Mouse (Mus musculus) macrophage (primary cell): ENCODE results near the gene Ppp1r2. TPM values are rescaled to one million over a fixed set of nuclear protein-coding genes. Genes with fewer than 3 reads are reported as not detected.
A peak's percentile ranks its signal among the peaks of the same experiment; 100 is the strongest.

Source experiments
- H3K27ac ChIP-seq: fragments of 350-480 bp; formaldehyde crosslinking; 2 replicates; pipeline ENCODE4 v1.9.0; 2021
- H3K36me3 ChIP-seq: fragments of 350-480 bp; formaldehyde crosslinking; 2 replicates; pipeline ENCODE4 v1.9.0; 2021; ENCODE audit errors: inconsistent target
- H3K4me3 ChIP-seq: fragments of 350-480 bp; formaldehyde crosslinking; 2 replicates; pipeline ENCODE4 v1.9.0; 2021; ENCODE audit errors: inconsistent target
- H3K79me2 ChIP-seq: fragments of 350-480 bp; formaldehyde crosslinking; 2 replicates; pipeline ENCODE4 v1.9.0; 2021; ENCODE audit errors: inconsistent target
- WGBS: methylation state at CpG from one replicate; pipeline ENCODE4 v1.1.7; 2026; ENCODE audit warnings: inconsistent platforms; ENCODE audit not compliant: missing documents; 5-methylcytosine and 5-hydroxymethylcytosine counted together
- polyA plus RNA-seq: library from polyadenylated mRNA; stranded (reverse); fragments of 250-400 nt; gene quantifications from 3 replicates; pipeline ENCODE4 v1.2.4, GENCODE M21; 2018; ENCODE audit warnings: inconsistent platforms

The Ppp1r2 gene
- polyA plus RNA-seq, 1 experiment from 2014 or later: 54.3 TPM

- H3K4me3 ChIP-seq: no peak overlapping the region
- no peak overlapping the region for H3K27ac ChIP-seq
- 82% methylated on average over 6 of the region's 6 CpGs for WGBS
- no peaks in the 10 kb centered on the region for H3K79me2 ChIP-seq
- no peaks in the 10 kb centered on the region for H3K36me3 ChIP-seq
These were observed 25.9 kb upstream of the Ppp1r2 start for GRCm38 (mm10) chr16:31300883-31301532.

- no peaks in the 10 kb centered on the region for H3K36me3 ChIP-seq
- no peak overlapping the region for H3K4me3 ChIP-seq
- no peaks in the 10 kb centered on the region for H3K79me2 ChIP-seq
- WGBS: 93% methylated on average over 5 of the region's 7 CpGs
- H3K27ac ChIP-seq: no peak overlapping the region
These were observed 25.4 kb upstream of the Ppp1r2 start for GRCm38 (mm10) chr16:31300467-31300866.

DNA sequence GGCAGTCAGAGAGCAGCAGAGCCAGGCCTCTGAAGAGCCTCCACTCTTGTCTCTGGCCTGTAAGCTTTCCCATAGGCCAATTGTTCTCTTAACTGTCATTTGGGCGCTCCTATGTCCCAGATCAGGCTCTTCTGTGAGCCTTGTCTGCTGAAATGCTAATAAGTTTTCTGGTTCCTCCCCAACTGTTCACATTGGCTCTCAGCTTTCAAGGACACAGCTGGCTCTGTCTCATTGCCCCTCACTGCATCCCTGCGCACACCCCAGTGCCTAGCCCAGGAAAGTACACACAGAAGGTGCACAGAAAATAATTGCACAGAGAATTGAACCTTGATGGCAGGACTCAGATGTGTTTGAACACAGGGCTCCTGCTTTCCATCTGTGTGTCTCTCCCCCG, 24.9 kb upstream of the Ppp1r2 start:
- H3K4me3 ChIP-seq: no peak overlapping the region
- 100% methylated on average over 3 of the region's 3 CpGs for WGBS

DNA sequence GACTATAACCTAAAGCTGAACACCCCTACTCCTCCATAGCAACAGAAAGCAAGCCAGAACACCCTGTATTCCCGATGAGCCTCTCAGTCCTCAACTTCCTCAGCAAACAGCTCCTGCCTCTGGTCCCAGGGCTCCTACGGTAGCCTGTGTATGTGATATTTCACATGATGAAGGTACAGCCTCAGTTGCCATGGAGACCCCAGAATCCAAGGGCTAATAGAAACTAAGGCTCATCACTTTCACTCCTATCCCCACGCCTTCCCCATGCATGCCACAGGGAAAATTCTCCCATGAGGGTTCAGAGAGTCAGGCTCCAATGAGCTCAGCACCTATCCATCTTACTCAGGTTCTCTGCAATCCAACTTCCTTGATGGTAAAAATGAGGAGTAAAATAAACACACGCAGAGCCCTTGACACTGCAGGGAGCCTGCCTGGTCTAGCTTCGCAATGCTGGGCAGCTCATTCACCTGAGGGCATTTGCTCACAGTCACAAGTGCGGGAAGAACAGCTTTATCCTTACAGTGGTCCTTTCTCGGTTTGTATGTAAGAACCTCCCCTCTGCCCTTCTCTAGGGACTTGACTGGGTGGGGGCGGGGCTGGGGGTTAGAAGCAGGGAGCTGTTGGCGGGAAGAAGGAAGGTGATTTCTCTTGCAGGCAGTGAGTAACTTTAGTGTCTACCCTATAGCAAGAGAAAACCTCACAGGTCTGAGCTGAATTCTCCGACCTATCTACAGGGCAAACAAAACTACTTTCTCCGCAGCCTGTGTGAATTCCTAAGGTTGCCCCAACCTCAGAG, 24.3 kb upstream of the Ppp1r2 start:
- Histone ChIP-seq H3K36me3 (no peaks in the 10 kb centered on the region), H3K79me2 (no peaks in the 10 kb centered on the region), H3K4me3 (no peak overlapping the region), H3K27ac (no peak overlapping the region)
- WGBS: 88% methylated on average over 11 of the region's 11 CpGs

More for the DNA sequence above, 24.9 kb upstream of the Ppp1r2 start:
- no peak overlapping the region for H3K27ac ChIP-seq
- no peaks in the 10 kb centered on the region for H3K36me3 ChIP-seq
- no peaks in the 10 kb centered on the region for H3K79me2 ChIP-seq

DNA sequence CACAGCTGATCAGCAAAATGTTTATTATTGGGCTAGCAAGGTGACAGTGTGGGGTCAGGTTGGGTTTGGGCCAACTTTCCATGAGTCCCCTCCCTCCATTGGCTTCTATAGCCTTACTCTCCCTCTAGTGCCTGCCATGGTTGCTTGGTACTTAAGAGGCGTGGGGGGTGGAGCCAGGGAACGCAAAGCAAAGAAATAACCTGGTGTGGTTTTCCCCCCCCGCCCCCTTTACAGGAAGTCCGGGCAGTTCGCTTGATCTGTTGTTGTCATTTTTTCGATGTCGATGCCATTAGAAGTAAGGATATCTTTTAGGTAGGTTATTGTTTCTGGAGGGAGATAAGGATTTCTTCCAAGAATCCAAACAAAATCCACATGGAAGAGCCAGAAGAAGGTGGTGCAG, 22.0 kb upstream of the Ppp1r2 start:
- Histone ChIP-seq H3K4me3 (no peak overlapping the region), H3K27ac (no peak overlapping the region), H3K36me3 (no peaks in the 10 kb centered on the region), H3K79me2 (no peaks in the 10 kb centered on the region)
- 39% methylated on average over 7 of the region's 7 CpGs for WGBS

DNA sequence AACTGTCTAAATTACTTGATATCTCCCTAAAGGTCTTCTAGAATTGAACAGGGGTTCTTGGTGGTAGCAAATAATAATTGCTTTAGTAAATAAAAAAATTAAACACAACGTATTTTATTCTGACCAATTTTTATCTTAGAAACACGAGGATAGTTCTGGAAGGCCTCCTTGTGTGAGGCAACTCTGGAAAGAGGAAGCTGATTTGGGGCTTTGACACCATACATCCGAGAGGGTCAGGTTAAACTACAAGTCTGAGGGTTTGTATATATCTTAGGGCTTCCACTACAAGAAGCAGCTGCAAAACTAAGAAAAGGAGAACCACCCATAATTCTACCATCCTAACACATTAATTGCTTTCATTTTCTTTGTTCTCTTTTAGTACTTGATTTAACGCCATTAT, 18.7 kb upstream of the Ppp1r2 start:
- WGBS: 7% methylated on average over 4 of the region's 4 CpGs
- H3K4me3 ChIP-seq: no peak overlapping the region
- H3K27ac ChIP-seq: no peak overlapping the region
- no peaks in the 10 kb centered on the region for H3K79me2 ChIP-seq
- H3K36me3 ChIP-seq: no peaks in the 10 kb centered on the region

GRCm38 (mm10) chr16:31290751-31291365, 15.8 kb upstream of the Ppp1r2 start:
- H3K79me2 ChIP-seq: no peaks in the 10 kb centered on the region
- H3K27ac ChIP-seq: peak overlapping the region; percentile 82
- H3K4me3 ChIP-seq: peak overlapping the region; percentile 8; the same call in 1 of the 2 replicates
- 14% methylated on average over 7 of the region's 7 CpGs for WGBS
- H3K36me3 ChIP-seq: no peaks in the 10 kb centered on the region

GRCm38 (mm10) chr16:31290281-31290680, 15.2 kb upstream of the Ppp1r2 start:
- Histone ChIP-seq H3K4me3 (peak overlapping the region; percentile 8; the same call in 1 of the 2 replicates), H3K79me2 (no peaks in the 10 kb centered on the region), H3K27ac (peak overlapping the region; percentile 82), H3K36me3 (no peaks in the 10 kb centered on the region)
- WGBS: 3% methylated on average over 10 of the region's 10 CpGs

DNA sequence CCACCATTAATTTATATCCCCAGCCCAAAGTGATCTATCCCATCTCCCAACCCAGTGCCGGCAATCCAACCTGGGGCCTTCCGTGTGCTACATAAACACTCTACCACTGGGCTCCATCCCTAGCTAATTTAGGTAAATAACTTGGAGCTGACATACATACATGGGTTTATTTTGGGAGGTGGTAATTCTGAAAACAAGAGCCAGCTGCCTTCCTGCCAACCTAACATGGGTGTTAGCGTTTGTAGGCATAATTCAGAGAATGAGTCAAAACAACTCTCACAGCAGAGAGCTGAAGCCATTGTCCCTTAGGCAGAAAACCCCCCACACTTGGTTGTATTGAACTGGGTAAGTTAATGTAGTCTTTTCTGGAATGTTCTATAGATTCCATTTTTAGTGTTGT, 12.6 kb upstream of the Ppp1r2 start:
- no peaks in the 10 kb centered on the region for H3K36me3 ChIP-seq
- H3K27ac ChIP-seq: no peak overlapping the region
- no peak overlapping the region for H3K4me3 ChIP-seq
- 93% methylated on average over 3 of the region's 3 CpGs for WGBS
- no peaks in the 10 kb centered on the region for H3K79me2 ChIP-seq

DNA sequence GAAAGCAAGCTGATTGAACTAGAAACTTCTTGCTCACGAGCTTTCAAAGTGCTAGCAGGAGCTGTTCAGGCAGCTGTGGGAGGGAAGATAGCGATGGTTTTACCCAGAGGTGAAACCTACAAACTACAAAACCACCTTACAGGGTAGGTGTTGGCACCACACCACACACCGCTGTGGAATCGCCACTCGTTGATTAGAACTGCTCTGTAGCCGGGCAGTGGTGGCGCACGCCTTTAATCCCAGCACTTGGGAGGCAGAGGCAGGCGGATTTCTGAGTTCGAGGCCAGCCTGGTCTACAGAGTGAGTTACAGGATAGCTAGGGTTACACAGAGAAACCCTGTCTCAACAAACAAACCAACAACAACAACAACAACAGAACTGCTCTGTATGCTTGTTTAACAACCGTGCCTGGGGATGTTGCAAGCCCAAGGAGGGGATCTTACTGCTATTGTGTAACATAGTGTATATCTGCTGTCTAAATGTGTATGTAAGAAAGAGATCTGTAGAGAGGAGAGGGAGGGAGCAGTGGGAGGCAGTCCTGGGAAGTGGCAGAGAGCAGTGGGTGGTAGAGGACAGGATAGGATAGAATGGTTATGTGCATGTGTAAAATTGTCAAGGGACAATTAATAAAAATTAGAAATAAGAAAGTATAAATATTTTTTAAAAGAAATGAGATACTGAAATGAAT, 11.9 kb upstream of the Ppp1r2 start:
- no peaks in the 10 kb centered on the region for H3K79me2 ChIP-seq
- no peaks in the 10 kb centered on the region for H3K36me3 ChIP-seq
- H3K27ac ChIP-seq: no peak overlapping the region
- 79% methylated on average over 11 of the region's 11 CpGs for WGBS
- H3K4me3 ChIP-seq: no peak overlapping the region

DNA sequence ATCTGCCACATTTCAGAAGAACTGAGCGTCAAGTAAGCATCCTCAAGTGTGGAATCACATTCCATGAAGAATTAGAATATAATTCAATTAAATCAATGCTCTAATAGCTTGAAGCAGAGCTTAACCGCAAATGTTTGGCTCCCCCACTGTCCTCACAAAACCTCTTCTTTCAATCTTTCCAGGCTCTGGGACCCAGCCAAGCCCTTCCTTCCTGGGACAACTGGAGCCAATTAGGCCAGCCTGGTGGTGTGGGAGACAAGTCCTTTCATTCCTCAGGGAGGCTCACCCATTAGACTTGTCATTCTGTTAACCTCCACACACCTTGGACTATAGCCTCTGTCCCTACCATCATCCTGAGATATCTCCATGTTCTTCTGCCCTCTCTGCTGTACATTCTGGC, 6.9 kb upstream of the Ppp1r2 start:
- Histone ChIP-seq H3K4me3 (no peak overlapping the region), H3K36me3 (no peaks in the 10 kb centered on the region), H3K27ac (no peak overlapping the region), H3K79me2 (no peaks in the 10 kb centered on the region)
- WGBS: 94% methylated on average over 2 of the region's 2 CpGs

- no peak overlapping the region for H3K4me3 ChIP-seq
- no peaks in the 10 kb centered on the region for H3K36me3 ChIP-seq
- no peak overlapping the region for H3K27ac ChIP-seq
- 100% methylated on average over 4 of the region's 4 CpGs for WGBS
- H3K79me2 ChIP-seq: no peaks in the 10 kb centered on the region
These were observed 5.1 kb upstream of the Ppp1r2 start for GRCm38 (mm10) chr16:31280176-31280575.

DNA sequence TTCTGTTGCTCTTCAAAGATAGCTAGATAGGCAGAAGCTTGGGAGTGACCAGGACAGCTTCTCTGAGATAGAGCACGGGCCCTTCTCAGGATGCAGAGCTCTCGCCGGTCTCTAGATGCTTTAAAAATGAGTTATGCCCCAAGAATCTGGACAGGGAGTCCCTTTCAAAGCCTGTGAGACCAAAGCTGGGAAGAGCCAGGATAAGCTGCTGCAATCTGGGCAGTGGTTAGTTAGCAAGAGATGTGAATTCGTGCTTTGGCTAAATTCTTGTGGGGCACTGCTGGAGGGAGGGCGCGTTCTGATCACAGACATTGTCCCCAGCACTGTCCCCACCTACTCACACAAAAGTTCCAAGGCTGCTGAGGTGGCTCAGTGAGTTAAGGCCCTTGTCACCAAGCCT, 3.5 kb upstream of the Ppp1r2 start:
- Histone ChIP-seq H3K79me2 (peaks cover 9% of the 10 kb centered on the region), H3K36me3 (no peaks in the 10 kb centered on the region), H3K27ac (no peak overlapping the region), H3K4me3 (no peak overlapping the region)
- 92% methylated on average over 6 of the region's 6 CpGs for WGBS

DNA sequence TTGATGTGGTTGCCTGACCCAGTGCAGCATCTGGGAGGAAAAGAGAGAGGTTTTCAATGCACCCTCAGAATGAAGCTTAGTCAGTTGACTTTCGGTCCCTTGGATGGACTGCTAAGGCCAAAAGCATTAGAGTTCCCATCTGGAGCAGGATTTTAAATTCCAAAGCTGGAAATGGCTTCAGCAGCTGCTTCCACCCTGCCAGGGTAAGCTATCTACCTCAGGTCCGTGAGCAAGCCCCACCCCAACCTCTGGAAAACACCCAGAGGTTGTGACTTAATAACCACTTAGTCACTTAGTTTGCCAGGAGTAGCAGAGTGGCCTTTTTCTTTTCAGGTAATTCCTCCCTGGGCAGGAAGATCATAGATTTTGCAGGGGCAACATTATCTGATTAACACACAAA, 3.0 kb upstream of the Ppp1r2 start:
- Histone ChIP-seq H3K27ac (no peak overlapping the region), H3K79me2 (peaks cover 14% of the 10 kb centered on the region), H3K4me3 (no peak overlapping the region), H3K36me3 (no peaks in the 10 kb centered on the region)
- WGBS: 92% methylated on average over 2 of the region's 2 CpGs

GRCm38 (mm10) chr16:31276962-31277361, 1.9 kb upstream of the Ppp1r2 start:
- Histone ChIP-seq H3K79me2 (peaks cover 25% of the 10 kb centered on the region), H3K27ac (no peak overlapping the region), H3K4me3 (no peak overlapping the region), H3K36me3 (no peaks in the 10 kb centered on the region)
- WGBS: 90% methylated on average over 7 of the region's 7 CpGs
